Mouse (Mus musculus): ENCODE results near the gene Sytl5.

Sytl5 gene

DNA sequence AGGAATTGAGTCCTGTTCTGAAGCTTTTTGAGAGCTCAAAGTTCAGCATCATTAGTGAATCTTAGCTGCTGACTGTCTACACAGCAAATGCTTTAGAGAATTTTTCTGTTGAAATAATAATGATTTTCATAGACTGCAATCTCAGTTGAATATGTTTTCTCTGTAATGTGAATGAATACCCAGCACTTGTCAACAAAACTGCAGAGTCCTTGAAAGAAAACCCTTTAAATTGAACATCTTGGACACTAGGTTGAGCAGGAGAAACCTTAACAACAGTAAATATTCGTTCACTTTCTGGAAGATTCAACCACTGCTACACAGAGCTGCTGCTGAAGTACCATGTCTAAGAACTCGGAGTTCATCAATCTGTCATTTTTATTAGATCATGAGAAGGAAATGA is at the start of gene Sytl5:
Gene Sytl5 (plus strand): TSS at position 301 of the 400 bp plus-strand sequence.
- no peak for DNase-seq (ENCODE audit: low spot score in 2 of 2)

DNA sequence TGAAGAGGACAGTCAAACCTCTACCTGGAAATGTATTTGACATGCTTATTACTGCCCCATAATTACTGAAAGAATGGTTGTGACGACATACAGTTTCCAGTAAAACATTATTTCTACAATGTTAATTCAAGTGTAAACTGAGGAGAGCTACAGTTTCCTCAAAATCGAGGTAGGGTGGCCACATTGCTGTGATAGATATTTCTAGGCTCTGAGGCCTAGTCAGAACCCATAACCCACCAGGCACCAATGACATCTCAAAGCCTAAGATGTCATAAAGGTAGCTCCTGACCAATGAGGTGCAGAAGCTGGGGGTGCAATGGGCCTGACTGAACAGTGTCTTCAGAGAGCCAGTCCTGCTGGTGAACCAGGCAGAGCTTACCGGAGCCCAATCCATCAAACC is 38.8 kb upstream of the Sytl5 start, which contains the start of gene Hypm:
Gene Hypm (plus strand): TSS at position 301 of the 400 bp plus-strand sequence.
- DNase-seq (ENCODE audit: low spot score in 2 of 2), result no peak

DNA sequence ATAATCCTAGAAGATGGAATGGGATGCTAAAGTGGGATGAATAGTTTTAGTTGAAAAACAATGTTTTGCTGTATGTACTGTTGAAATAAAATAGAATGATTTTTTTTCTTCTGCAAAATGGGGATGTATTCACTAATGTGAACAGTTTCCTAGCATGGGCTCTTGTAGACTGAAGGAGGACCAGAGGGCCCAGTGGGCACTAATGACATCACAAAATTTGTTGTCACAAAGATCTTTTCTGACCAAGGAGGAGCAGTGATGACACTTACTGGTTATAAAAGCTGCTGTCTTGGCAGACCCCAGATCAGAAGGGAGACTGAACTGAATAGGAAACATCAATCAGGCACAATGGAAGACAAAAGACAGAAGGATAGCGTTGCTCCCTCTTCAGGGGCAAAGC is 36.0 kb upstream of the Sytl5 start, which contains the start of gene H2al3:
Gene H2al3 (plus strand): TSS at position 301 of the 400 bp plus-strand sequence.
- no peak for DNase-seq (ENCODE audit: low spot score in 2 of 2)

DNA sequence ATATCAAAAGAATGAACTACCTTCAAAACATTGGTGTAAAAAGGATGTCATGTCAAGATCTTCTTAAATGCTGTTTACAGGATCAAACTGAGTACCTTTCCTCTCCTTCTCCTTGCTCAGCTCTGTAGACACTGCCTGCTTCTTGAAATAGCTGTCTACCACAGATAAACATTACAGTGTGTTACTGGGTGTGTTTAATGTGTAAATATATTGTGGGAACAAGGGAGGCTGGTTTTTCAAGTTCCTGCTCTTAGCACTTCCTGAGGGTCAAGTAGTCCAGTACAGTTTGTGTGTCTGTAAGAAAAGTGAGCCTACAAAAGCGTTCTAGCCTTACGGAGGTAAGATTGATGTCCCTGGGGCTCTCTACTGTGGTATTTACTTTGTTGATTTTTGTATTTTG is 23.6 kb upstream of the Sytl5 start:
- DNase-seq (ENCODE audit: low spot score in 2 of 2), result no peak

DNA sequence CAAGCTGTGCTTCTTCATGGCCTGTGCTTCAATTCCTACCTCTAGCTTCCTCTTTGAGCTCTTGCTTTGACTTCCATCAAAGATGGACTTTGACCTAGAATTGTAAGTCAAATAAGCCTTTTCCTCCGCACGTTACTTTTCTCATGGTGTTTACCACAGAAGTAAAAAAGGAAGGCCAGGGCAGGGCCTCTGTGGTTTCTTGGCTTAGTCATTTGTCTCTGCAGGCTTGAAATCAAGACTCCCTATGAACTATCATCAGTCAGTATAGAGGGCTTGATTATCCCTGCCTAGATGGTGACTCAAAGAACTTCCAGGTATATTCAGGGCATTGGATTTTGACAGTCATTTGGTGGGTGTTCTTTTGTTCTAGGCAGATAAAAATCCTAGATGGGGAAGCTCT is 9.9 kb upstream of the Sytl5 start:
- DNase-seq (ENCODE audit: low spot score in 2 of 2), result no peak

DNA sequence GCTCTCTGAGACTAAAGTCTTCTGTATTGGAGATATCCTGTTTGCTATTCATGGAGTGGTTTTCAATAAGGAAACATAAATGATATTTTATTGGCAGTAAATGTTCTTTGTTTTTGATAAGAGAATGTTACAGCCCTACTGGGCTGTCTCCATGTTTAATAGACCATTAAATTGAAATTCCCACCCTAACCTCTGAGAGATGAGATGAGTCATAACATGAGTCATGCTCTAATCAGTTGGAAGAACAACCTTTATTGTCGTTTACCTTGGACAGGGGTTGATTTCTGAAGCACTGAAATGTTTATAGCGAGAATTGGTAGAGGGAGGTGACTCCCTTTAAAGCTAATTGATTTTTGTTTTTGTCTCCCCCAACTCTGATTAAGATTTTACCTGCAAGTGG is 24.1 kb downstream of the Sytl5 start:
- DNase-seq (ENCODE audit: low spot score in 2 of 2), result no peak

DNA sequence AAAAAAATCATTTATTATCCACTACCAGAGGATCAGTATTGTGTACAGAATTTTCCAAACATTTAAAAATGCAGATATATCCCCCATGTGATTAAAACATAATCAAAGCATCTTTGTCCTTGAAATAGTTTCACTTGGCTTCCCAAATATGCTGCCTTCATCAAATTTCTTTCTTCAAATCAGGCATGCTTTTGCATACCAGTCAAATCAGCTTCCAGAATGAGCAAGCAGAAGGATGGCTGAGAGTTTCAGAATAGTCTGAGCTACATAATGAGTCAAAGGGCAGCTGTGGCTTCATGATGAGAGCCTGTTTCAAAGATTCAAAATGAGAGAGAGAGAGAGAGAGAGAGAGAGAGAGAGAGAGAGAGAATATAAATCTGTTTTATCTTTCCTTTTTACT is 48.4 kb downstream of the Sytl5 start:
- no peak for DNase-seq (ENCODE audit: low spot score in 2 of 2)

DNA sequence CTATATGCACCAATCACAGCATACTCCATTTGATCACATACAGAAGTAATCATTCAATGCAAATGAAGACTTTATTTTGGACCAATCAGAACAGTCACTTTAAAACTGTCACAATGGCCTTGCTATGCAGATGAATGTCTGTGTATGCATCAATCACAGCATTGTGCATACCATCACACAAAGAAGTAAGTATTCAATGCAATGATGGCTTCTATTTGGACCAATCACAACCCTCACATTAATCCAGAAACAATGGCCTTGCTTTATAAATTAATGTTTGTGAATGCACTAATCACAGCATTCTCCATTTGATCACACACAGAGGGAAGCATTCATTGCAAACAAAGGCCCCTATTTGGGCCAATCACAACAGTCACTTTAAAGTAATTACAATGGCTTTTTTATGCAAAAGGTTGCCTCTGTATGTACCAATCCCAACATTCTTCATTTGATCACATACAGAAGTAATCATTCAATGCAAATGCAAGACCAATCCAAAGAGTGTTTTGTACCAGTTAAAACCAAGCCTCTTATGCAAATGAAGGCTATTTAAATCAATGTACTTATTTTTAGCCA is 98.8 kb downstream of the Sytl5 start:
- no peak for DNase-seq (ENCODE audit: low spot score in 2 of 2)

DNA sequence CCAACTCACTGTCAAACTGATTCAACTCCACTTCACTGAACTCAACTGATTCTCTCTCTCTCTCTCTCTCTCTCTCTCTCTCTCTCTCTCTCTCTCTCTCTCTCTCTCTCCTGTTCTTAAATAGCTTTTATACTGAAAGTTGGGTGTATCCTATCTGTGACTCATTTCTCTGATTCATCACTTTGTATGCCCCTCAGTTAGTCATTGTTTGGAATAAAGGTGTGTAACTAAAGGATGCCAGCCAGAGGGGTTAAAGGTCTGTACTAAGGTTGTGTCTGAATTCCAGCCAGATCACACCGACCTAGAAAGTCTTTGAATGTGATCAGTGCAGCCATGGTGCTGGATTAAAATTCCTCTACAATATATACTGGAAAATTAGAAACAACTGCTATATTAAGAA is 115.3 kb downstream of the Sytl5 start:
- no peak for DNase-seq (ENCODE audit: low spot score in 2 of 2)

DNA sequence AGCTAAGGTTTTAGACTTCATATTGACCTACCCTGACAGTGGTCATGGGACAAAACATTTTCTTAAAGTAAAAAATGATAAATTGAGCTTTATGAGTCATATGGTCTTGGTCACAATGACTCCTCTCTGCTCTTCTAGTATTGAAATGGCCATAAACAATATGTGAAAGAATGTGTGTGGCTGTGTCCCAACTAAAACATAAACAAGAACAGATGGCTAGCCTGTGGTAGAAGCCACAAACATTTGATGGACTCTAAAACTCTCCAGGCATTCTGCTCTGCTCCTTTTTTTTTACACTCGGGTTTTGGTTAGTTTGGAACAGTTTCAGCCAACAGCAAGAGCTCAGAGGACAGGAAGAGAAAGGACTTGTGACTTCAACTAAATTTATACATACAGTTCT is 120.5 kb downstream of the Sytl5 start:
- DNase-seq (ENCODE audit: low spot score in 2 of 2), result no peak

DNA sequence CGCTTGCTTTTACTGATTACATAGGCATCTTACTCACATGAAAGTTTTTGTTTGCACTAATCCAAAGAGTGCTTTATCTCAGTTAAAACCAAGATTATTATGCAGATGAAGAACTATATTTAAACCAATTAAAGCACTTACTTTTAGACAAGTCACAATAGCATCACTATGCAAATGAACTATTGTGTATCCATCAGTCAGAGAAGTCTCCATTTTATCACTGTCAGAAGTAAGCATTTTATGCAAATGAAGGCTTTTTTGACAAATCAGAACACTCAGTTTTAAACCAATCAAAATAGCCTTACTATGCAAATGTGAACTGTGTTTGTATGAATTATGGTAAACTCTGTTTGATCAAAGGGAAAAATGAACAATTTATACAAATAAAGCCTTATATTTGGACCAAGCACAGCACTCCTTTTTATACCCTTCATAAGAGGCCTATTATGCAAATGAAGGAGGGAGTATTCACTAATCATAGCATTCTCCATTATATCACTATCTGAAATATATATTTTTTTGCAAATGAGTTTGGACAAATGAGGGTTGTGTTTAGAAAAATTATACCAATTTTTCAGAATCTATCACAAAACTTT is 122.4 kb downstream of the Sytl5 start:
- DNase-seq (ENCODE audit: low spot score in 2 of 2), result no peak

DNA sequence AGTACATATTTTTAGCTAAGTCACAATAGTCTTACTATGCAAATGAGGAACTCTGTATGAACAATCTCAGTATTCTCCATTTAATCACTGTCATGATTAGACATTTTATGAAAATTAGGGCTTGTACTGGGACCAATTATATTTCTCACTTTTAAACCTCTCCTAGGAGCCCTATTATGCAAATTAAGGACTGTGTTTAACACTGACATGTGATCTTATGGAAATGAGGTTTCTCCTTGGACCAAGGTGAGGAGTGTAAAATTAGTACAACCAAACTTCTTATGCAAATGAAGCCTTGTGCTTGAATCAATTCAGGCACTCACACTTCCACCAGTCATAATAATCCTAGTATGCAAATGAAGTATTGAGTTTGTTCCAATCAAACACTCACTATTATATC is 124.8 kb downstream of the Sytl5 start:
- DNase-seq (ENCODE audit: low spot score in 2 of 2), result no peak

DNA sequence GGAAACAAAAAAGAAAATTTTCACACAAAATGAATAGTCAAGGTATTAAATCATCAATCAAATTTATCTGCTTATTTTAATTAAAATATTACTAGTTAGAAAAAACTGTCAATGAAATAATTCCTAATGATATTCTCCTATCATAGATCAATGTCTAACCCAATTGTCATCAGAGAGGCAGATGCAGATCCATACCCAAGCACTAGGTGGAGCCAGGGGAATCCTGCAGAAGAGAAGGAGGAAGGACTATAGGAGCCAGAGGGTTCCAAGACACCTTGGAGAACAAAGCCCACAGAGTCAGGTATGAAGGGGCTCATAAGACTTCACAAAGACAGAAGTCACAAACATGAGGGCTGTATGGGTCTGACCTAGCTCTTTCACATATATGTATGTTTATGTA is 149.2 kb downstream of the Sytl5 start:
- no peak for DNase-seq (ENCODE audit: low spot score in 2 of 2)

Data from urinary bladder, postnatal 4 days (tissue).